Mouse (Mus musculus): ENCODE results near the gene Nfkb1.

- TF ChIP-seq POLR2A (IDR thresholded peaks at IDR 0.05; ENCODE audit: low read depth, low read length) (no peak; the same call in 1 of the 2 replicates), CTCF (conservative IDR thresholded peaks at IDR 0.05 in 1 of 2, IDR thresholded peaks at IDR 0.05 in 1 of 2; ENCODE audit: low read depth in 2 of 2, low read length in 2 of 2) (no peak), SMC3 (IDR thresholded peaks at IDR 0.05; ENCODE audit: low read depth, low read length) (no peak), EP300 (IDR thresholded peaks at IDR 0.05; ENCODE audit: low read length) (peak; percentile 52; the same call in 1 of the 2 replicates), TBP (conservative IDR thresholded peaks at IDR 0.05; ENCODE audit: low read depth, low read length) (peak; percentile 78), CHD2 (IDR thresholded peaks at IDR 0.05; ENCODE audit: low read length) (peak; percentile 18; the same call in 1 of the 2 replicates), HCFC1 (IDR thresholded peaks at IDR 0.05; ENCODE audit: low read depth, low read length) (peak; percentile 47), CHD1 (IDR thresholded peaks at IDR 0.05; ENCODE audit: low read depth, low read length) (peak; percentile 94), IRF4 (IDR thresholded peaks at IDR 0.05; ENCODE audit: low read depth, low read length) (no peak; the same call in 1 of the 2 replicates), MAX (IDR thresholded peaks at IDR 0.05; ENCODE audit: low read length) (no peak), ZC3H11A (IDR thresholded peaks at IDR 0.05; ENCODE audit: low read depth, low read length) (no peak)
Observed at GRCm38 (mm10) chr3:135689773-135690567, 1.4 kb downstream of the Nfkb1 start.

All from CH12.LX (cell line).